Mouse (Mus musculus) ovary, postnatal 36 days (tissue): Measurements from ENCODE around the gene Tmem92.
"Not testable (repeated sequence)": the region's sequence is repeated elsewhere in the genome, so short reads cannot be mapped to it uniquely, and the experiment has no call there.

Experiments used
- DNase-seq: peaks from one replicate; pipeline ENCODE4 v3.0.0; 2022; ENCODE audit warnings: low spot score, mixed read lengths

The Tmem92 gene

DNA sequence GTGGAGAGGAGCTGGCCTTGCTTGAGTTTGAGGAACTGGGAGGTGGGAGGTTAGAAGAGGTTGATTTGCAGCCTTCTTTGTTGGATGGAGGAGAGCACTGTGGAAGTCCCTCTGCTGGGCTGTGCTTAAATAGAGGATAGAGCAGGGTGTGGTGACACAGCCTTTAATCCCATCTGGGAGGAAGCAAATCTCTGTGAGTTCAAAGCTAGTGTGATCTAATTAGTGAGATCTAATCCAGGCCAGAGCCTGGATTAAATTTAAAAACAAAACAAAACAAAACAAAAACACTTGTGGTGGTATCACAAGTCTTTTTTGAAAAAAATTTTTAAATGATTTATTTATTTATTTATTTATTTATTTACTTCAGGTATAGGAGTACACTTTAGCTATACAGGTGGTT lies at the start of gene Tmem92:
Gene Tmem92 (minus strand): TSS at position 101 of the 400 bp plus-strand sequence.
- no peak for DNase-seq

GRCm38 (mm10) chr11:94828966-94829365 lies 46.5 kb upstream of the Tmem92 start:
- no peak for DNase-seq

DNA sequence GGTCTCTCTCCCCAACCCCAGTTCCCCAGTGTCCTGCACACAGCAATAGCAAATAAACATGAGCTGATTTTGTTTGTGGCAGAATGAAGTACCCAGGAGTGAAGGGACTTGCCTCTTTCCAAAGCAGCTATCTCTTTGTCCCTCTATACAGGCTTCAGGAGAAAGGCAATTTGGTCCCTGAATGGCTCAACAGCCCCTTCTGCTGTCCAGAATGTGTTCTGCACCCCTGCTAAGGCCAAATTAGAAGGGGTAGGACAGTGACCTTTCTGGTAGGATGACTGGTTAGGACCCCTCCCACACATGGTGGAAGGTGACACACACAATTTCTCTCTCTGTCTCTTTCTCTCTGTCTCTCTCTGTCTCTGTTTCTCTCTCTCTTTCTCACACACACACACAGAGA lies 36.9 kb upstream of the Tmem92 start:
- peak; percentile 7 for DNase-seq

DNA sequence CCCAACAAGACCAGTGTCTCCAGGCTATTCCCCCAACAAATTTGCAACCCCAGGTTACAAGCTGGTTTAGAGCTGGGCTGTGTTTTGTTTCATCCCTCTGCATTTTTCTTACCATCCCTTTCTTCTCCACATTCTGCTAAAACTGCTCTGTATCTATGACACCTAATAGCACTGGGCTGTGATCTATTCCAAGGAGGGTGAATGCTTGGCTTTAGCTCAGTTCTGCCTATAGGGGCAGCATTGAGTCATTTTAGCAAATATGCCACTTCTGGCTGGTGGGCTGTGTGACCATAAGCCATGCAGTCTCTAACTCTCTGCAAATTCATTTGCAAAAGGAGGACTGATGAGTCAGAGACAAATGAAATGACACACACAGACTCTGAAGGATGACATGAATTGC lies 36.4 kb upstream of the Tmem92 start:
- DNase-seq, result not testable (repeated sequence)

DNA sequence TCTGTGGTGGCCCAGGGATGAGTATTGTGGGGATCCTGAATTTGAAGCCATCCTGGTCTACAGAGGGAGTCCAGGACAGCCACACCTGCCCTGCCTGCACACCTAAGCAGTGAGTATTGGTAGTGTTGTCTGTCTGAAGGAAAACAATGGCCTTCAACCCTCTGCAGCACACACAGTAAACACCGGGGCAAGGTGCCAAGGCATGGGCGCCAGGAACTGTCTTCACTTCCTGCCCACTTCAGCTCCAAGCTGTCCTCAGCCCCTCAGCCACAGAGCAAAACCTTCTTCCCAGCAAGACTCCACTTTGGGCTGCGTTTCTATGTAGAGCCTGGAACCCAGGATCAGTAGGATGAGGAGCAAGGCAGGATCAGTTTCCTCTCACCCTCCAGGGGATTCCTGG lies 29.0 kb upstream of the Tmem92 start:
- DNase-seq, result peak; percentile 8

- DNase-seq, result no peak
Measured at GRCm38 (mm10) chr11:94791700-94792099, 9.2 kb upstream of the Tmem92 start.

DNA sequence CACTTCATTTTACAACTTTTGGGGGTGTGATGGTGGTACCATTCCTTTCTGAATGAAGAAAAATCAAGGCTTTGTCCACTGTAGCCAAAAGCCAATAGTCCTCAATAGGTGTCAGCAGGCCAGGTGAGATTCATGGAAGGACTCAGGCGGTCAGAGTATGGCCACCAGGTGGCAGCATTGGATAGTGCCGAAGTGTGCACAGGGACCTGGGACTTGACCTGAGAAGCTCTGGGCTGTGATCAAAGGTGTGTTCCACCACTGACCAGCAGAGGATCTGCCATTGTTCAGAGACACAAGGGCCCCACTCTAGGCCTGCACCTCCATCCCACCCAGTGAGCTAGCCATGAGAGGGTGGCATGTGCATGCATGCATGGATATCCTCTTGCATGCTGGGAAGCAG lies 2.7 kb upstream of the Tmem92 start:
- peak; percentile 63 for DNase-seq

- no peak for DNase-seq
Measured at GRCm38 (mm10) chr11:94774887-94775497, 7.5 kb downstream of the Tmem92 start.

DNA sequence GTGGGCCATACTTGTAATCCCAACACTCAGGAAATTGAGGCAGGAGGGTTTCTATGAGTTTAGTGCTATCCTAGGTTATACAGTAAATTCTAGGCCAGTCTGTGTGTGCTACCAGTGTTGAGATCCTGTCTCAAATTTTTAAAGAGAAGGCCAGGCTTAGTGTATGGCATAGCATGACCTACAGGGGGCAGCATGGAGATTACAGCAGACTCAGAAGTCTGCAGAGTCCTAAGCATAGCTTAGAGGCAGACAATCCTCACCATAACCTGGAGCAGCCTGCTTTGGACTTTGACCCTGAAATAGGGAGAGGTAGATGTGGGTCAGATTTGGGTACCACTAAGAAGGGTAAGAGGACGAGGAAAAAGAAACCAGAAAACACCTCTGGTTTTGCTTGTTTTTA lies 8.7 kb downstream of the Tmem92 start:
- no peak for DNase-seq

DNA sequence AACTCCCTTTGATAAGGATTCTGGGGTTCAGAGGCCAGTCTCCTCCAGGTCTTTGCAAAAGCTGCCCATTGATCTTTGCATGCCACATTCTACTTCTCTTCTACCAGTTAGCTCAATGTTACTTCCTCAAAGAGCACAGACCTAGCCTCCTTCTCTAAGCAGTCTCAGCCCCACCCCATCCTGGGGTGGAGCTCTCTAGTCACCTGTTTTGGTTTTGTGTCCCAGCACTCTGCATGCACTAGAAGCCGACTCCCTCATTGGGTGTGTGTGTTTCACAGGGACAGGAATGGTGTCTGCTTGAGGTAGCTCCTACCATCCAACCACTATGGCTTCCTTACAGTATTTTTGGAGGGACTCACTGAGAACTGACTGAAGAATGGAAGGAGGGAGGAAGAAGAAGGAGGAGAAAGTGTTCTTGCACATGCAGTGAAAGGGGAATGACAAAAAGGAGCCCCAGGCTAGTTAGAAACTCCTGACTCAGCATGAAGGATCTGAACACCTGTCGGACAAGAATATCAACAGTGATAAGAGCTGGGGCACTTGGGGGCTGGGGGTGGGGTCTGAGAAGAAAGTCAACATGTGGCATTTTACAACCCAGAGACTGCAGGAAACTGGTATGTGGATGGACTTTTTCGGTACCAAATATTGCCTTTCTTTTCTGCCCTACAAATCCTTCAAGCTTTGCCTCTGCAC lies 10.0 kb downstream of the Tmem92 start:
- DNase-seq, result no peak

GRCm38 (mm10) chr11:94767241-94767640 lies 15.3 kb downstream of the Tmem92 start:
- no peak for DNase-seq

- DNase-seq, result no peak
Measured at GRCm38 (mm10) chr11:94762775-94763174, 19.7 kb downstream of the Tmem92 start.

DNA sequence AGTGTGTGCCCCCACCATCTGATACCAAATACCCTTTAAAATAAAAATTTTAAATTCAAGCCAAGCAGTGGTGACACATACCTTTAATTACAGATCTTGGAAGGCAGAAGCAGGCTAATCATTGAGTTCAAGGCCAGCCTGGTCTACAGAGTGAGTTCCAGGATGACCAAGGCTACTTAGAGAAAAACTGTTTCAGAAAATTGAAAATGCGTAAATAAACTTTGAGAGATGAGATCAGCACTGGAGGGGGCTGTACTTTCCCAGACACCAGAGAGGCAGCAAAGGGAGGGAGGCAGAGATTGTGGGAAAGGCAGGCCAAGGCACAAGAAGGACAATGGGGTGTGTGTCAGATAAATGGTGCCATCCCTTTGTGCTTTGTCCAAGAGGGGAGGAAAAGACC lies 20.2 kb downstream of the Tmem92 start:
- DNase-seq, result no peak

GRCm38 (mm10) chr11:94760799-94761198 lies 21.7 kb downstream of the Tmem92 start:
- DNase-seq, result no peak

GRCm38 (mm10) chr11:94760364-94760763 lies 22.1 kb downstream of the Tmem92 start:
- no peak for DNase-seq

DNA sequence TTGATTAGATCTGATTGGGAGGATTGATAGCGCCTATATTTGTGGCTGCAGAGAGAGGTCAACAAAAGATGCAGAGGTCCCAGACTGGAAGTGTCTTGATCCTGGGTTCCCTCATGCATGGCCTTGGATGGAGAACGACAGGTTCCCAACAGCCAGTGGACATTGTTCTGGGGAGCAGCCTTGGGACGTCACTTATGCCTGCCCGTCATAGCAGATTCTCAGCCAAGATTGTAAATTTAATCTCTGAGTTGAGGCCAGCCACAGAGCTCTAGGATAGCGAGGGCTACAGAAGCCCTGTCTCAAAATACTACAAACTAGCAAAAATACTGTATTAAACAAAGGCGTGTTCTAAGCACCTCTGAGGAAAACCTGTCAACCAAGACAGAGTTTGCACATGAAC lies 22.6 kb downstream of the Tmem92 start:
- no peak for DNase-seq

GRCm38 (mm10) chr11:94752946-94753713 lies 29.4 kb downstream of the Tmem92 start:
- DNase-seq, result no peak

DNA sequence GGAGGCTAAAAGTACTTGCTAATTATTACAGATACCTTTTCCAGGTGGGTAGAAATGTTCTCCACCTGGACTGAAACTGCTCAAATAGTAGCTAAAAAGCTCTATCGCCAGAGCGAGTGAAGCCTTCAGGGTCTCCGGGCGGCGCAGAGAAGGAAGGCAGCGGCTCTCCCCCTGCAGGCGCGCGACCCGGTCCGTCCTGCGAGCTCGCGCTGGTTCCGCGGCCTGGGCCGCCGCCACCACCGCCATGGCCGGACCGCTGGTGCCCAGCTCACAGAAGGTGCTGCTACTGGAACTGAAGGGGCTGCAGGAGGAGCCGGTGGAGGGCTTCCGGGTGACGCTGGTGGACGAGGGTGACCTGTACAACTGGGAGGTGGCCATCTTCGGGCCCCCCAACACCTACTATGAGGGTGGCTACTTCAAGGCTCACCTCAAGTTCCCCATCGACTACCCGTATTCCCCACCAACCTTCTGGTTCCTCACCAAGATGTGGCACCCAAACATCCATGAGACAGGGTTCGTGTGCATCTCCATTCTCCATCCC lies 40.7 kb downstream of the Tmem92 start, which contains the start of gene Cdc34b:
Gene Cdc34b (plus strand): TSS at position 51 of the 541 bp plus-strand sequence.
- DNase-seq, result no peak

GRCm38 (mm10) chr11:94735746-94736145 lies 46.8 kb downstream of the Tmem92 start:
- DNase-seq, result no peak

GRCm38 (mm10) chr11:94732773-94733172 lies 49.7 kb downstream of the Tmem92 start:
- no peak for DNase-seq

GRCm38 (mm10) chr11:94731229-94731628 lies 51.3 kb downstream of the Tmem92 start:
- no peak for DNase-seq

GRCm38 (mm10) chr11:94730261-94730660 lies 52.2 kb downstream of the Tmem92 start:
- DNase-seq, result peak; percentile 44

GRCm38 (mm10) chr11:94729565-94729964 lies 52.9 kb downstream of the Tmem92 start:
- DNase-seq, result no peak
